Mouse (Mus musculus) lung, adult 2 months (tissue): Measurements from ENCODE around the gene Prkca.

ENCODE experiments used
- CTCF ChIP-seq: fragments of 200-500 bp; IDR thresholded peaks from 2 replicates; pipeline ENCODE4 v1.5.1; 2011; ENCODE audit warnings: mild to moderate bottlenecking, low read length, control low read depth; ENCODE audit not compliant: insufficient read depth
- POLR2A ChIP-seq: fragments of 200-500 bp; IDR thresholded peaks from 2 replicates; pipeline ENCODE4 v1.6.1; 2011; ENCODE audit warnings: low read depth, mild to moderate bottlenecking, control low read depth, low read length, borderline replicate concordance; ENCODE audit errors: extremely low read depth

DNA sequence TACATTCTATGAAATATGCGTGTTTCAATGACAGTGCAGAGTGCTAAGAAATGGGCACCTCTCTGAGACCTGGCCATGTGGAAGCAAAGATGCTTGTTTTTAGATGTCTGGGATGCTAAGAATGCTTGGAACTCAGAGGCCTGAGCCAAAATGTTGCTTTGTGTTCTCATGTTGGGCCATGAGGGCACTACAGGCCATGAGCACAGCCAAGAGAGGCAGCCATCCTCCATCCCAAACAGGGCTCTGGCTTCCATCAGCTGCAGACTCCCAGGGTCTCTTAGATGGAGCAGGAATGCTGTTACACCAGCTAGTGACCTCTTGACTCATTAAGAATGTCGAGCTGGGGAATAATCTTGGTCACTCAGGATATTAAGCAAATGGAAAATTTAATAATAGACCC is 224.9 kb downstream of the Prkca start:
- no peak for TF ChIP-seq CTCF
- TF ChIP-seq POLR2A = no peak
